Mouse (Mus musculus) CH12.LX (cell line): Measurements from ENCODE around the gene Dhx8. TPM values are rescaled to one million over a fixed set of nuclear protein-coding genes. Genes with fewer than 3 reads are reported as not detected.

Source experiments
- DNase-seq: peaks from one replicate; pipeline ENCODE4 v3.0.0-alpha.2; 2013; ENCODE audit errors: extremely low read depth
- H3K27ac ChIP-seq: 2 replicates; pipeline ENCODE4 v1.5.1; 2012; ENCODE audit warnings: low read depth, mild to moderate bottlenecking, control low read depth, moderate library complexity; ENCODE audit not compliant: insufficient read depth
- H3K27me3 ChIP-seq: replicated peaks from 2 replicates; pipeline ENCODE3; 2012; ENCODE audit warnings: inconsistent platforms
- H3K36me3 ChIP-seq, 2 experiments: replicated peaks in 1 of 2; 2 replicates each; pipeline versions ENCODE3 to v1.6.1; 2012; ENCODE audit warnings: inconsistent platforms in 1 of 2, low read length in 1 of 2, mild to moderate bottlenecking in 1 of 2, mixed read lengths in 1 of 2, moderate library complexity in 1 of 2; ENCODE audit not compliant: control insufficient read depth in 1 of 2, insufficient read depth in 1 of 2
- H3K4me1 ChIP-seq, 2 experiments: 2 replicates each; pipeline ENCODE4 v1.6.1; 2012; ENCODE audit warnings: inconsistent platforms in 1 of 2, moderate library complexity in 1 of 2; ENCODE audit not compliant: insufficient read depth in 2 of 2, control insufficient read depth in 1 of 2
- H3K4me2 ChIP-seq: 2 replicates; pipeline ENCODE4 v1.6.1; 2012; ENCODE audit warnings: low read depth, mild to moderate bottlenecking, control low read depth; ENCODE audit not compliant: poor library complexity, insufficient read depth, severe bottlenecking
- H3K4me3 ChIP-seq, 3 experiments: fragments of 150-350 bp in 1 of 3; sonication (generic) in 1 of 3; replicated peaks in 1 of 3; 2 replicates each; pipeline versions ENCODE3 to v1.5.1; 2011 to 2012; ENCODE audit warnings: low read depth in 2 of 3, low read length in 2 of 3, mild to moderate bottlenecking in 2 of 3, moderate library complexity in 2 of 3, control low read depth in 1 of 3, improper control_type of control experiment in 1 of 3, inconsistent platforms in 1 of 3, mixed read lengths in 1 of 3; ENCODE audit not compliant: poor library complexity in 1 of 3
- H3K79me2 ChIP-seq: replicated peaks from 2 replicates; pipeline ENCODE4 v1.6.1; 2012; ENCODE audit warnings: mild to moderate bottlenecking, moderate library complexity; ENCODE audit not compliant: control insufficient read depth, poor library complexity, insufficient read depth, severe bottlenecking; ENCODE audit errors: extremely low read depth
- H3K9ac ChIP-seq: 2 replicates; pipeline ENCODE4 v1.6.1; 2012; ENCODE audit warnings: low read depth, mild to moderate bottlenecking, control low read depth, moderate library complexity; ENCODE audit not compliant: insufficient read depth
- H3K9me3 ChIP-seq: replicated peaks from 2 replicates; pipeline ENCODE3; 2012; ENCODE audit warnings: low read length, inconsistent platforms, mixed read lengths
- BHLHE40 ChIP-seq: IDR thresholded peaks from 2 replicates; pipeline ENCODE4 v1.6.1; 2011; ENCODE audit warnings: mild to moderate bottlenecking, low read depth, low read length, improper control_type of control experiment
- CHD2 ChIP-seq: IDR thresholded peaks from 2 replicates; pipeline ENCODE4 v1.6.1; 2011; ENCODE audit warnings: low read length, improper control_type of control experiment
- CTCF ChIP-seq, 2 experiments: IDR thresholded peaks in 1 of 2; conservative IDR thresholded peaks in 1 of 2; 2 replicates each; pipeline ENCODE4 v1.5.1; 2011 to 2012; ENCODE audit warnings: low read depth in 2 of 2, low read length in 2 of 2, improper control_type of control experiment in 1 of 2, inconsistent platforms in 1 of 2, mild to moderate bottlenecking in 1 of 2, moderate library complexity in 1 of 2
- ELF1 ChIP-seq: IDR thresholded peaks from 2 replicates; pipeline ENCODE4 v1.6.1; 2014; ENCODE audit warnings: low read depth, mild to moderate bottlenecking, inconsistent platforms, low read length, improper control_type of control experiment
- ETS1 ChIP-seq: conservative IDR thresholded peaks from 2 replicates; pipeline ENCODE4 v1.6.1; 2012; ENCODE audit warnings: low read depth, mild to moderate bottlenecking, inconsistent platforms, low read length, improper control_type of control experiment, moderate library complexity
- GABPA ChIP-seq: IDR thresholded peaks from 2 replicates; pipeline ENCODE4 v1.6.1; 2012; ENCODE audit warnings: low read depth, low read length, improper control_type of control experiment, inconsistent platforms; ENCODE audit not compliant: insufficient replicate concordance
- HCFC1 ChIP-seq: IDR thresholded peaks from 2 replicates; pipeline ENCODE4 v1.6.1; 2012; ENCODE audit warnings: low read depth, mild to moderate bottlenecking, inconsistent platforms, low read length, improper control_type of control experiment
- IRF4 ChIP-seq: IDR thresholded peaks from 2 replicates; pipeline ENCODE4 v1.6.1; 2014; ENCODE audit warnings: low read depth, mild to moderate bottlenecking, inconsistent platforms, low read length, improper control_type of control experiment
- JUN ChIP-seq: IDR thresholded peaks from 2 replicates; pipeline ENCODE4 v1.6.1; 2011; ENCODE audit warnings: low read depth, mild to moderate bottlenecking, low read length, improper control_type of control experiment, moderate library complexity; ENCODE audit not compliant: insufficient read depth
- KAT2A ChIP-seq: IDR thresholded peaks from 2 replicates; pipeline ENCODE4 v1.6.1; 2012; ENCODE audit warnings: low read length, improper control_type of control experiment, inconsistent platforms; ENCODE audit not compliant: insufficient replicate concordance
- MAFK ChIP-seq: IDR thresholded peaks from 2 replicates; pipeline ENCODE4 v1.6.1; 2011; ENCODE audit warnings: low read length, improper control_type of control experiment; ENCODE audit not compliant: insufficient replicate concordance
- MEF2A ChIP-seq: IDR thresholded peaks from 2 replicates; pipeline ENCODE4 v1.6.1; 2014; ENCODE audit warnings: low read depth, mild to moderate bottlenecking, inconsistent platforms, low read length, improper control_type of control experiment, borderline replicate concordance
- MXI1 ChIP-seq: IDR thresholded peaks from 2 replicates; pipeline ENCODE4 v1.6.1; 2011; ENCODE audit warnings: mild to moderate bottlenecking, low read depth, low read length, improper control_type of control experiment
- MYC ChIP-seq: IDR thresholded peaks from 2 replicates; pipeline ENCODE4 v1.6.1; 2011; ENCODE audit warnings: low read depth, mild to moderate bottlenecking, improper control_type of control experiment, low read length
- NELFE ChIP-seq: IDR thresholded peaks from 2 replicates; pipeline ENCODE4 v1.6.1; 2011; ENCODE audit warnings: low read depth, low read length, improper control_type of control experiment
- PAX5 ChIP-seq: IDR thresholded peaks from 2 replicates; pipeline ENCODE4 v1.6.1; 2012; ENCODE audit warnings: low read length, inconsistent platforms, mixed read lengths
- POLR2A ChIP-seq: IDR thresholded peaks from 2 replicates; pipeline ENCODE4 v1.6.1; 2011; ENCODE audit warnings: low read depth, mild to moderate bottlenecking, improper control_type of control experiment, low read length
- POLR2AphosphoS2 ChIP-seq: IDR thresholded peaks from 2 replicates; pipeline ENCODE4 v1.6.1; 2011; ENCODE audit warnings: low read depth, low read length, improper control_type of control experiment
- RCOR1 ChIP-seq: conservative IDR thresholded peaks from 2 replicates; pipeline ENCODE4 v1.6.1; 2012; ENCODE audit warnings: low read depth, mild to moderate bottlenecking, inconsistent platforms, low read length, improper control_type of control experiment
- SIN3A ChIP-seq: IDR thresholded peaks from 2 replicates; pipeline ENCODE4 v1.6.1; 2012; ENCODE audit warnings: low read length, improper control_type of control experiment, inconsistent platforms
- SMC3 ChIP-seq: IDR thresholded peaks from 2 replicates; pipeline ENCODE4 v1.6.1; 2011; ENCODE audit warnings: low read depth, low read length, improper control_type of control experiment
- TBP ChIP-seq: conservative IDR thresholded peaks from 2 replicates; pipeline ENCODE4 v1.6.1; 2011; ENCODE audit warnings: low read depth, low read length, improper control_type of control experiment
- TCF12 ChIP-seq: IDR thresholded peaks from 2 replicates; pipeline ENCODE4 v1.6.1; 2014; ENCODE audit warnings: low read depth, mild to moderate bottlenecking, inconsistent platforms, low read length, improper control_type of control experiment
- USF2 ChIP-seq: conservative IDR thresholded peaks from 2 replicates; pipeline ENCODE4 v1.6.1; 2011; ENCODE audit warnings: low read depth, low read length, improper control_type of control experiment
- ZKSCAN1 ChIP-seq: IDR thresholded peaks from 2 replicates; pipeline ENCODE4 v1.6.1; 2012; ENCODE audit warnings: low read depth, inconsistent platforms, low read length, improper control_type of control experiment, borderline replicate concordance
- ZMIZ1 ChIP-seq: IDR thresholded peaks from 2 replicates; pipeline ENCODE4 v1.6.1; 2012; ENCODE audit warnings: low read depth, mild to moderate bottlenecking, inconsistent platforms, low read length, improper control_type of control experiment
- ZNF384 ChIP-seq: IDR thresholded peaks from 2 replicates; pipeline ENCODE4 v1.6.1; 2012; ENCODE audit warnings: low read depth, low read length, improper control_type of control experiment, inconsistent platforms
- dilution Hi-C: fragments of 300-500 bp; cut with MboI; formaldehyde crosslinking; loops from 2 replicates; pipeline ENCODE4 v1.14.3; 2020; ENCODE audit warnings: low sequenced_read_pairs; ENCODE audit not compliant: extremely low pct_unique_long_range_greater_than_20kb, extremely low pct_ligation_motif_present
- in situ Hi-C: fragments of 300-500 bp; cut with MboI; formaldehyde crosslinking; loops from 3 replicates; pipeline ENCODE4 v1.14.3; 2019; ENCODE audit warnings: low sequenced_read_pairs, low pct_ligation_motif_present, low pct_unique_long_range_greater_than_20kb, mixed read lengths
- polyA plus RNA-seq: library from polyadenylated mRNA; unstranded; fragments of >175 nt; gene quantifications from 2 replicates; pipeline ENCODE4 v1.2.1, GENCODE M21; 2012; ENCODE audit warnings: low read depth; ENCODE audit not compliant: insufficient read length
- total RNA-seq, 2 experiments: library from RNA; depleted of rRNA; stranded (reverse); fragments of 300-350 nt in 1 of 2; fragments of >200 nt in 1 of 2; gene quantifications; 2 replicates each; pipeline ENCODE4 v1.2.3; 2012 to 2014

Gene Dhx8
- total and polyA plus RNA-seq, 3 experiments: 24.3 to 61.7 (median 33.4) TPM

DNA sequence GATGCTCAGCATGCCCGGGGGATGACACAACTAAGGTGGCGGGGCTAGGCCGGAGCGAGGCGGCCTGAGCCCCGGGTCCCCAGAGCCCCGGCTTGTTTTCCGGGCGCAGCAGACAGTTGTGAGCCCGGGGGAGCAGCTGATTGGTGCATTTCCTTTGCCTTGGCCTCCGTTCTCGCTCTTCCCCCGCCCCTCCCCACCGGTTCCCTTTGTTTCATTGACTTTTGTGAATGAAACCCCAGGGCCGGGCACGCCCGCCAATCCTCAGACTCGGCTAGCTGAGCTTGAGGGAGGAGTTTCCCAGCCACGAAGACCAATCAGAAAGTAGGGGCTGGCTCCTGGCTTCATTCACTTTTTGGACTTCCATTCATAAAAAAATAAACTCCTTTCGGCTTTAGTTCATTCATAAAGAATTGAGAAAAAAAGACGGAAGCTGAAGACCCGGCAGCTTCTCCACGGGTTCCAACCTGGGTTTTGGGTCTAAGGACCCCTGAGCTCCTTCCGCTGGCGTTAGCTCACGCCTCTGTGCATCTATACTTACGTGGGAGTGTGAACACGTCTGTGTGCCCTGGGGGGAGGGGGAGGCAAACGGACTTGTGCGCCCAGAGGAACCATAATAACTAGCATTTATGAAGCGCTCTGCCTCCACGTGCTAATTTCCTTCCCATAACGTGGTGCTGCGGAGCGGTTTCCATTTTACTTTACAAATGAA, 52.6 kb downstream of the Dhx8 start, which contains the start of gene Etv4 (continued):
- TF ChIP-seq ZNF384 (peak; percentile 42; the same call in 1 of the 2 replicates), SIN3A (0 out of 2 replicates have a peak, but pooled peaks have one; percentile 44), POLR2AphosphoS2 (no peak), KAT2A (no peak), TBP (0 out of 2 replicates have a peak, but pooled peaks have one; percentile 42), POLR2A (peak; percentile 68), MYC (peak; percentile 68; the same call in 1 of the 2 replicates), ZKSCAN1 (no peak), MAFK (no peak), TCF12 (no peak), USF2 (no peak), RCOR1 (no peak), CHD2 (0 out of 2 replicates have a peak, but pooled peaks have one; percentile 30), HCFC1 (no peak), CTCF (conservative IDR thresholded peaks at IDR 0.05 in 1 of 2, IDR thresholded peaks at IDR 0.05 in 1 of 2; ENCODE audit: low read depth in 2 of 2, low read length in 2 of 2) (no peak), NELFE (0 out of 2 replicates have a peak, but pooled peaks have one; percentile 12), SMC3 (no peak), IRF4 (0 out of 2 replicates have a peak, but pooled peaks have one; percentile 3), ELF1 (0 out of 2 replicates have a peak, but pooled peaks have one; percentile 42)

- H3K9me3 ChIP-seq: no peaks in the 10 kb centered on the region
- no peak overlapping the region for H3K27ac ChIP-seq
- H3K4me2 ChIP-seq: peak overlapping the region; percentile 96
- H3K36me3 ChIP-seq: no peaks in the 10 kb centered on the region
- peaks cover 70% of the 10 kb centered on the region for H3K27me3 ChIP-seq
- no peaks in the 10 kb centered on the region for H3K79me2 ChIP-seq
- in situ Hi-C loops (no loop called here), dilution Hi-C loops (no loop called here)
- peaks cover 4 to 30% of the 10 kb centered on the region in 2 experiments; a peak in 2 of 4 replicates for H3K4me1 ChIP-seq
- H3K4me3 ChIP-seq: peak overlapping the region in 2 of 3 experiments; percentile 53
- TF ChIP-seq TCF12: no peak
- DNase-seq: no peak
- no peak overlapping the region for H3K9ac ChIP-seq
Measured at GRCm38 (mm10) chr11:101785852-101786205, 53.1 kb downstream of the Dhx8 start.

- no peaks in the 10 kb centered on the region for H3K36me3 ChIP-seq
- dilution Hi-C loops: no loop called here
- H3K27ac ChIP-seq: no peak overlapping the region
- H3K9ac ChIP-seq: no peak overlapping the region
- H3K4me2 ChIP-seq: no peak overlapping the region
- H3K9me3 ChIP-seq: no peaks in the 10 kb centered on the region
- no peak for DNase-seq
- H3K4me3 ChIP-seq: no peak overlapping the region
- H3K27me3 ChIP-seq: peaks cover 67% of the 10 kb centered on the region
- H3K4me1 ChIP-seq: peaks cover 4 to 25% of the 10 kb centered on the region in 2 experiments; a peak in 2 of 4 replicates
- H3K79me2 ChIP-seq: no peaks in the 10 kb centered on the region
- TF ChIP-seq TBP: no peak
- TF ChIP-seq SIN3A: no peak
- TF ChIP-seq CTCF (conservative IDR thresholded peaks at IDR 0.05 in 1 of 2, IDR thresholded peaks at IDR 0.05 in 1 of 2; ENCODE audit: low read depth in 2 of 2, low read length in 2 of 2): no peak
- no peak for TF ChIP-seq ZMIZ1
- TF ChIP-seq SMC3: no peak
- no peak for TF ChIP-seq GABPA
- TF ChIP-seq ZNF384: no peak
- TF ChIP-seq ZKSCAN1: no peak
- TF ChIP-seq JUN: no peak
- no peak for TF ChIP-seq ETS1
- no peak for TF ChIP-seq TCF12
- no peak for TF ChIP-seq USF2
- TF ChIP-seq BHLHE40: no peak
- TF ChIP-seq MXI1: no peak
- TF ChIP-seq PAX5: no peak
- TF ChIP-seq IRF4: no peak
- no peak for TF ChIP-seq MEF2A
- no peak for TF ChIP-seq MYC
- in situ Hi-C loops: no loop called here
Measured at GRCm38 (mm10) chr11:101786651-101787050, 53.9 kb downstream of the Dhx8 start.
